Mouse (Mus musculus) large intestine, adult 2 months (tissue): Measurements from ENCODE around the gene Tmem106b. TPM values are rescaled to one million over a fixed set of nuclear protein-coding genes. Genes with fewer than 3 reads are reported as not detected.

ENCODE experiments used
- polyA plus RNA-seq: library from polyadenylated mRNA; depleted of rRNA; stranded (reverse); fragments of >200 nt; gene quantifications from 2 replicates; pipeline ENCODE4 v1.2.3, GENCODE M21; 2012; rRNA removed

The Tmem106b gene
- polyA plus RNA-seq, 1 experiment, result 5.9 TPM

Other genes starting within 250 kb of the Tmem106b start
- gene Vwde, start 155.2 kb downstream of the Tmem106b start, polyA plus RNA-seq, result not detected in 2 replicates